Mouse (Mus musculus): Measurements from ENCODE around the gene Cdk15. TPM values are rescaled to one million over a fixed set of nuclear protein-coding genes. Genes with fewer than 3 reads are reported as not detected.

Cdk15 gene
- polyA plus RNA-seq, 1 experiment from 2014 or later: not detected

DNA sequence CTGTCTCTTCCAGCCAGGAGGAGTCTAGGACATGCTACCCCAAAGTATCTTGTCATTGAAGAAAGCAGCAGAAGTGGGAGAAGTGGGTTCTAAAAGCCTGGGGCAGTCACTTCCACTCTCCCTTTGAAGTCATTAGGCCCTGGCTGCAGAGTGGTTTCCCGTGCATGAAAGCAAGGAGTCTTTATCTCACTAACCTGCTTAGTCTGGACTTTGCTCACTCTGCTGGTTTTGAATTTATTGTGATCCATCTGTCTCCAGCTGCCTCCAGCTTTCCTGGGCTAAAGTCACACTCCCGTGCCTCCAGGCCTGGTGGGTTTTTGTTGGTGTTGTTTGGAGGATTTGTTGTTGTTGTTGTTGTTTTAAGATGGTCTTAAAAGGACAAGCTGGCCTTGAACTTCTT, 139.3 kb downstream of the Cdk15 start:
- H3K9me3 ChIP-seq (ENCODE audit: low read depth, low read length): no peaks in the 10 kb centered on the region
- no peaks in the 10 kb centered on the region for H3K27me3 ChIP-seq (ENCODE audit: insufficient read depth, low read length)
- WGBS: 49% methylated on average over 2 of the region's 2 CpGs
- H3K36me3 ChIP-seq (ENCODE audit: insufficient read depth): no peaks in the 10 kb centered on the region
- H3K4me1 ChIP-seq (ENCODE audit: insufficient read depth): no peaks in the 10 kb centered on the region
- no peak overlapping the region for H3K4me2 ChIP-seq
- ATAC-seq (ENCODE audit: insufficient read depth): no peak
- TF ChIP-seq CTCF (IDR thresholded peaks at IDR 0.05; ENCODE audit: low read depth): no peak
- DNase-seq: no peak
- no peak overlapping the region for H3K9ac ChIP-seq
- H3K27ac ChIP-seq (ENCODE audit: low read depth): no peak overlapping the region
- H3K4me3 ChIP-seq (ENCODE audit: low read depth, low read length): no peak overlapping the region

DNA sequence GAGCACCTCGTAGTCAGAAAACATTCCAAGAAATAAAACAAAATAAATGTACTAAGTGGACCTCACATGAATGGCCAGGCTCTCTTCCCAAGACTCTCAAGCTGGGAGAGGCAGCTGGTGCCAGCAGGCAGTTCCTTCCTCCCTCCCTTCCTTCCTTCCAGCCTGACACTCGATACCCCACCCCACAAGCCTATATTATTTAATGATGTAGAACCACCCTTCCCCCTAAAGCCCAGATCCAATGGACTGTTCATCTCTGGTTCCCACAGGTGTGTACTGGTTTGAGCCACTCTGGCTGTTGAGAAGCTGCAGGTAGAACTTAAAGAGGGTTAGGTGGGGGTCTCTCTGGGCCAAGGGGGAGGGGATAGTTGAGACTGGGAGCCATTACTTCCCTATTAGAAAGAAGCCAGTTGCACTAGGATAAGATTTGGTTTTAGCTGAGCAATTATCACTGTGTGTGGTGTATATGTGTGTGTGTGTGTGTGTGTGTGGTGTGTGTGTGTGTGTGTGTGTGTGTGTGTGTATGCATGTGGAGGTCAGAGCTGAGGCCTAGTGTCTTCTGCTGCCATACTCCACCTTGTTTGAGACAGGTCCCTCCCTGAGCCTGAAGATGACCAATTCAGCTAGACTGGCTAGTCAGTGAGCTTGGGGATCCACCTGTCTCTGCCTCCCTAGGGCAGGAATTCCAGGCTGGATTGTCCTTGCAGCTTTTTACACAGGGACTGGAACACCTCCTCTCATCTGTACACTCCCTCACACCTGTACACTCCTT, 143.0 kb downstream of the Cdk15 start:
- H3K4me1 ChIP-seq (ENCODE audit: insufficient read depth): no peaks in the 10 kb centered on the region
- H3K27me3 ChIP-seq (ENCODE audit: insufficient read depth, low read length): no peaks in the 10 kb centered on the region
- no peak overlapping the region for H3K4me2 ChIP-seq
- TF ChIP-seq CTCF (IDR thresholded peaks at IDR 0.05; ENCODE audit: low read depth): no peak
- no peak overlapping the region for H3K9ac ChIP-seq
- ATAC-seq (ENCODE audit: insufficient read depth): peak; percentile 35; the same call in 1 of the 2 replicates
- no peaks in the 10 kb centered on the region for H3K9me3 ChIP-seq (ENCODE audit: low read depth, low read length)
- 40% methylated on average over 2 of the region's 2 CpGs for WGBS
- H3K27ac ChIP-seq (ENCODE audit: low read depth): no peak overlapping the region
- no peak for DNase-seq
- no peak overlapping the region for H3K4me3 ChIP-seq (ENCODE audit: low read depth, low read length)
- H3K36me3 ChIP-seq (ENCODE audit: insufficient read depth): no peaks in the 10 kb centered on the region

DNA sequence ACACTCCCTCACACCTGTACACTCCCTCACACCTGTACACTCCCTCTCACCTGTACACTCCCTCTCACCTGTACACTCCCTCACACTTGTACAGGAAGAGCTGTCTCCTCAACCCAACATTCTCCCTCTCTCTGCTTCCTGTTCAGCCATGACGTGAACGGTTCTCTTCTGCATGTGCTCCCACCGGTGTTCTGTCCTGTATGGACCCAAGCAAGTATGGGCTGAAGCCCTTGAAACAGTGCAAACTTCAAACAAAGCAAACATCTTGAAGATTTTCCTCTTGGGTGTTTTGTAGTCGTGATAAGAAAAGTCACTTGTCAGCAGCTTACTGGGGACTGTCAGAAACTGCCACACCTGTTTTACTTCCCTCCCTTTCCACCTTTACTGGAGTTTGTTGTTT, 144.5 kb downstream of the Cdk15 start:
- H3K9ac ChIP-seq: no peak overlapping the region

More for the DNA sequence above, 144.5 kb downstream of the Cdk15 start:
- no peaks in the 10 kb centered on the region for H3K36me3 ChIP-seq (ENCODE audit: insufficient read depth)
- 56% methylated on average over 4 of the region's 4 CpGs for WGBS
- H3K4me2 ChIP-seq: no peak overlapping the region
- H3K27ac ChIP-seq (ENCODE audit: low read depth): no peak overlapping the region
- no peaks in the 10 kb centered on the region for H3K27me3 ChIP-seq (ENCODE audit: insufficient read depth, low read length)
- H3K9me3 ChIP-seq (ENCODE audit: low read depth, low read length): no peaks in the 10 kb centered on the region
- H3K4me1 ChIP-seq (ENCODE audit: insufficient read depth): no peaks in the 10 kb centered on the region
- DNase-seq (peak; percentile 43), ATAC-seq (ENCODE audit: insufficient read depth) (no peak)
- no peak overlapping the region for H3K4me3 ChIP-seq (ENCODE audit: low read depth, low read length)
- no peak for TF ChIP-seq CTCF (IDR thresholded peaks at IDR 0.05; ENCODE audit: low read depth)

Other genes with a start within 250 kb of the Cdk15 start
- not detected in 2 replicates for gene C2cd6, start 162.0 kb upstream of the Cdk15 start, polyA plus RNA-seq (2014; fragmentation: Nextera tagmentation; extraction: Ambion mirVana)
- gene Tmem237, start 136.5 kb upstream of the Cdk15 start, polyA plus RNA-seq (2014; fragmentation: Nextera tagmentation; extraction: Ambion mirVana): 43.3 and 45.7 TPM in 2 replicates
- 0.09 and 0.11 TPM in 2 replicates for gene Mpp4, start 93.5 kb upstream of the Cdk15 start, polyA plus RNA-seq (2014; fragmentation: Nextera tagmentation; extraction: Ambion mirVana)
- gene Als2, start 19.7 kb upstream of the Cdk15 start, polyA plus RNA-seq (2014; fragmentation: Nextera tagmentation; extraction: Ambion mirVana): 12.5 and 13.5 TPM in 2 replicates
- 21.7 and 22.7 TPM in 2 replicates for gene Fzd7, start 225.5 kb downstream of the Cdk15 start, polyA plus RNA-seq (2014; fragmentation: Nextera tagmentation; extraction: Ambion mirVana)